Mouse (Mus musculus) ES-E14 (cell line): ENCODE results near the gene Mmp11.

ENCODE experiments used
- HCFC1 ChIP-seq: IDR thresholded peaks from 2 replicates; pipeline ENCODE4 v1.6.1; 2012; ENCODE audit warnings: low read length, inconsistent platforms, borderline replicate concordance; ENCODE audit not compliant: insufficient read depth
- MAFK ChIP-seq: IDR thresholded peaks from 2 replicates; pipeline ENCODE4 v1.6.1; 2014; ENCODE audit warnings: mild to moderate bottlenecking, low read depth, low read length, inconsistent platforms; ENCODE audit not compliant: insufficient read depth

- TF ChIP-seq HCFC1 (no peak), MAFK (peak; percentile 68; the same call in 1 of the 2 replicates)
These were observed 15.2 kb upstream of the Mmp11 start for GRCm38 (mm10) chr10:75951424-75952050.
